Mouse (Mus musculus) megakaryocyte, adult 5-6 weeks (primary cell): ENCODE results near the gene Slc5a9. TPM values are rescaled to one million over a fixed set of nuclear protein-coding genes. Genes with fewer than 3 reads are reported as not detected.
A peak's percentile ranks its signal among the peaks of the same experiment; 100 is the strongest.
"Not testable (repeated sequence)": the region's sequence is repeated elsewhere in the genome, so short reads cannot be mapped to it uniquely, and the experiment has no call there.

ENCODE experiments used
- ATAC-seq: 2 replicates; pipeline ENCODE4 v1.8.0; 2016; ENCODE audit warnings: mild to moderate bottlenecking, inconsistent platforms; ENCODE audit not compliant: poor library complexity, severe bottlenecking
- total RNA-seq, 2 experiments: library from RNA; stranded (forward) in 1 of 2; stranded (reverse) in 1 of 2; fragments of 153-499, 151-499 nt in 1 of 2; fragments of 221-1000, 200-1000 nt in 1 of 2; gene quantifications; 2 replicates each; pipeline versions ENCODE4 v1.2.3 to v1.2.4; 2015 to 2017

Gene Slc5a9
- total RNA-seq (2015) (not detected in 2 replicates), total RNA-seq (2017) (not detected in 2 replicates)

DNA sequence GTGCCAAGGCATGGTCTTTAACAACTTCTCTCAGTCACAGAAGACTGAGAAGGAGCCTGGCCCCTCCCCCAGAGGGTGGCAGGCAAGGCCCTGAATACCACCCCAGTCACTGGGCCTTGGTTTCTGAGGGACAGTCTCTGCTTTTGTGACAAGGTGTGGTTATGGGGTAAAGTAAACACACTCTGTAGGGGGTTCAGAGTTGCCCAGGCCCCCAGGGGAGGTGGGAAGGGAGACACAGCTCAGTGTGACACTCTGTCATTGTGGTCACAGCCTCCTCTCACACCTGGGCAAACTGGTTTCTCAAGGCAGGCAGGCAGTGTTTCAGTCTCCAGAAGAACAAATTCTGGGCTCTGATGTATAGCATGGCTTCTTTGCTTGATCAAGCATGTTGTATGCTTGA is at the start of gene Slc5a9:
Gene Slc5a9 (minus strand): TSS at position 144 of the 400 bp plus-strand sequence.
- no peak for ATAC-seq

DNA sequence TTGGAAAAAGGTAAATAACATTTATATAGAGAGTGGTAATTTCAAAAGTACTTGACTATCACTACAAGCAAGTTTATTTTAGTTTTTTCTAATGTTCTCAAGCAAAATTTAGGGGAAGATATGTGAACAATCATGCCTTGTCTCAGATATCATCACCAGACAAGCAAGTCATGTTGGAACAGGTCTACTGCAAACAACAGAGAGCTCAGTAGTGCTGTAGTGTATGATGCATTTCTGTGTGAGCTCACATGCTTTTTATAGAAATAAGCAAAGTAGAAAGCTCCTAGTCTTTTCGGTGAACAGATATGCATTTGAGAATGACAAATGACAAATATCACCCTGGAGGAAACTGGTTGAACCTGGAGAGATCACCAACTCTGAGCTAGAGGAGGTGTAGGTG is 16.4 kb upstream of the Slc5a9 start, which contains the start of gene Skint8:
Gene Skint8 (plus strand): TSS at position 301 of the 400 bp plus-strand sequence.
- ATAC-seq, result no peak

GRCm38 (mm10) chr4:111907926-111908325 is 5.2 kb upstream of the Slc5a9 start:
- ATAC-seq, result peak; percentile 79

GRCm38 (mm10) chr4:111901473-111901872 is 1.2 kb downstream of the Slc5a9 start:
- ATAC-seq, result no peak

GRCm38 (mm10) chr4:111900491-111900890 is 2.2 kb downstream of the Slc5a9 start:
- not testable (repeated sequence) for ATAC-seq

DNA sequence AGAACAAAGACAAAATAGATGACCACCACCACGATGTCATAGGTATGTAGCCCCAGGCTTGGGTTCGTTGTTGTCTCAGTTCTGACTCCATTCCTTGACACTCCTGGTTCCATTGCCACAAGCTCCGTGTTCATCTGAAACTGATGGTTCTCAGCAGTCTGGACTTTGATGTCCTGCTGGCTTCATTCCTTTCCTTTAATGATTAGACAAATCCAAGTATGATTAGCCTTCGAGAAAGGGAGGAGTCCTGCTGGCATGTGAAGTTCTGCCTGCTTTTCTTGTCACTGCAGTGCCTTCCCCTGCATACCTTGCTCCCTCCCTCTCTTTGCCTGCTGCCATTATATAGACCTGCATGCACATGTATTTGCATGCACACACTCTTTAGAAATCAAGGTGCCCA is 4.2 kb downstream of the Slc5a9 start:
- ATAC-seq, result no peak

- ATAC-seq, result no peak
Observed at GRCm38 (mm10) chr4:111897755-111898154, 5.0 kb downstream of the Slc5a9 start.

DNA sequence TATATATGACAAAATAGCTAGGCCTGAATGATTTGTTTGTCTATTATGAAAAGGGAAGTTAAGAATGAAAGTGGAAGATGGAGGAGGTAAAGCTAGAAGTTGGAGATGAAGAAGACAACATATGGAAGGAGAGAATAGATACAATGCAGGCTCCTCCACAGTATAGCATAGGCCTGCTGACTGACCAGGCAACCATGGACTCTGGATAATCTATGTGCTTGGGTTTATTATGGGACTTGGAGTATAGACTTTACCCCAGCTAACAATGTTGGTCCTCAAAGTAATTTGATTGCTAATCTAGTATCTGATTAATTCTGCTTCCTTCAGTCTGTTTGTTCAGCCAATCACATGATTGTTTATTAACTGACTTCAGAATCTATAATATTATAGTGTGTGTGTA is 10.6 kb downstream of the Slc5a9 start:
- ATAC-seq, result no peak

DNA sequence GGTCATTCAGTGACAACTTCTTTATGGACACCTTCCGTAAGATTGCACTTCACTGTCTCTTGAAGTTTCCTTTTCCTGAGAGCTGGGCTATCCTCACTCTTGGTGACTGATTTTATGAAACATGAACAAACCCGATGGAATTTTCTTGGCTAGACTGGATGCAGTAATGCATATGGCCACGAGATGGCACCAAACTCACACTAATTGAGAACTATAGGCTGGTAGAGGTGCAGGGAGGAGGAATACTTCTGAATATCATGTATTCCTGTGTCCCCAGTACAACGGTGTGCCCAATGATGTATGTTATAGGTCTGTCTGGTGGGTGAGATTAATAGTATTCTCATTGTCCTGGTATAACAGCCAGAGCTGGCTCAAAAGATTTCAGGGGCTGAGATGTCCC is 16.1 kb downstream of the Slc5a9 start:
- peak; percentile 73 for ATAC-seq

DNA sequence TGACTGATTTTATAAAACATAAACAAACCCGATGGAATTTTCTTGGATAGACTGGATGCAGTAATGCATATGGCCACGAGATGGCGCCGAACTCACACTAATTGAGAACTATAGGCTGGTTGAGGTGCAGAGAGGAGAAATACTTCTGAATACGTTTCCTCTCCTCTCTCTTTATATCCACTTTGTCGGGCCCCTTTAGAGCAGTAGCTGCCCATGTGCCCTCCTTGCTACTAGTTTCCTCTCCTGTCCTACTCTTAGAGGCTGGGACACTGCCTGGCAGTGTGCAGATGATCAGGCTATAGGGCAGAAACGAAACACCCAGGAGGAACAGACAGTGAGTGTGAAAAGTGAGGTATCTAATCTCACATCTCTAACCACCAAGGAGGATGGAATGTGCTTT is 16.7 kb downstream of the Slc5a9 start:
- peak; percentile 74 for ATAC-seq

DNA sequence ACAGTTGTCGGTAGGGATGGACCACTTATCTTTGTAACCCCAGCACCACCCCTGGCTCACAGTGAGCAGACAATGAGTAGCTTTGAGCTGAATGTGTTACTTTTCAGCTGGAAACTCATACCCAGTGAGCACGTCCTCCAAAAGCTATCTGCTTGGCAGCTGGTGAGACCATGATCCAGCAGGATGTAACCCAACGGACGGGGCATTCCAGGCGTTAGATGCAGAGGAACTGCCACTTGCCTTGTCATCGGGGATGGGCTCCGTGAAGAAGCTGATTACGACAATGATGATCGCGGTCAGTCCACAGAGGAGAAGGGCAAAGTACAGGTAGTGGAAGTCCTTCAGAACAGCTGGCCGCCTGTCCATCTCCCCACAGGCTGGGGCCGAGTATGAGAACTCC is 19.2 kb downstream of the Slc5a9 start:
- no peak for ATAC-seq

DNA sequence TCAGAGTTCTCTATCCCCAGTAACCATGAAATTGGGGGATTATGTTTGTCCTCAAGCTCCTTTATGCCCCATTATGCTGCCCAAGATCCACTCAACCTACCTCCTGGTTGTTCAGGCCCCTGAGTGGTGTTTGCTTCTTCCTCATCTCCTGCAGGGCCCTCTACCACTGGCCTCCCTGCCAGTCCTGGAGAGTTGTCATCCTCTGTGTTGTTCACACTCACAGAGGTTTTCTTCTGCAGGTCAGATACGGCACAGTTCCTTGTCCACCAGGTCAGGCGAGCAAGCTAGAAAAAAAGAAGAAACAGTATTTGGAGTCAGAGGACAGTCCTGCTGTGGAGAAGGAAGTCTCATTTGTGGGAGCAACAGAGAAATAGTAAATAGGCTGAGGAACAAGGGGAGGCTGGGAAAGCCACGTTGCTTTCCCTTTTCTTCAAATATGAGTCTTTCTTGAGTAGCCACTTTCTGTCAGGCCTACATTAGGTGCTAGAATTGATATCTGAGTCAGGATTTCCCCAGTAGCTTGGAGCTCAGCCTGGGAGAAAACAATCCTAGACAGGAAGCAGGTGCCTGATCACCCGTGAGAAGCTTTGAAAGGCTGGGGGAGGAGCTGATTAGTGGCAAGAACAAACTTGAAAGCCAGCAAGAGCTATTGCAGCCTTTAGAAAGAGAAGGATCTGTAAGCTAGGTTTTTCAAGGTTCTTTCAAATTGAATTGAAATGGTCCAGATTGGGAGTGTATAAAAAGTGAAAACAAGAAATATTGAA is 22.4 kb downstream of the Slc5a9 start:
- ATAC-seq, result no peak

DNA sequence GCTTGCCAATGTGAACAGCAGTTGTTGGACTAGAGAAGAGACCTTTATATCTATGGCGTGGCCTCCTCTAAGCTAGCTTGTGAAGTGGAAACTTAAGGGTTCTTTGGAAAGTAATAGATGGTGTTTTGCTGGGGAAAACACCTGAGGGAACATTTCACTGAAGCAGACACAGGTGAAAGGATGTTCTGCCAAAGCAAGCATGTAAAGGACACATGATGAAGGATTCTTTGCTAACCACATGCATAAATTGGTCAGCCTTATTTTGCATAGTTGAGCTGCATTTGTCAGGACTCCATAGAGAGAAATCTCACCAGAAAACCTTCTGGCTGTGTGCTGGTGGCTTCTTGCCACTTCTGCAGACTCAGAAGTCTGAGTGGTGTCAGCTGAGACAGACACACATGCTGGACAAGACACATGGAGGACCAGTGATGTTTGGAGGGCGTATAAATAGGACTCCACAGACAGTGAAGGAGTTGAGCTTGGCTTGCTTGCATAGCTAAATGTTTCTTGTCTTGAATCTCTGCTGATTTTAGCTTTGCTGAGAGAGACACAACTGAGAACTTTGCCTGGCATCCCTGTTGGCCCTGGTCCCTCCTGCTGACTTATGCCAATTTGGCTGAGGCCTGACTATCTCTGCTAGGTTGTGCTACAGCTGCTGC is 34.8 kb downstream of the Slc5a9 start:
- ATAC-seq, result no peak

GRCm38 (mm10) chr4:111866701-111867100 is 36.0 kb downstream of the Slc5a9 start:
- no peak for ATAC-seq

- no peak for ATAC-seq
Observed at GRCm38 (mm10) chr4:111852626-111853025, 50.1 kb downstream of the Slc5a9 start.

DNA sequence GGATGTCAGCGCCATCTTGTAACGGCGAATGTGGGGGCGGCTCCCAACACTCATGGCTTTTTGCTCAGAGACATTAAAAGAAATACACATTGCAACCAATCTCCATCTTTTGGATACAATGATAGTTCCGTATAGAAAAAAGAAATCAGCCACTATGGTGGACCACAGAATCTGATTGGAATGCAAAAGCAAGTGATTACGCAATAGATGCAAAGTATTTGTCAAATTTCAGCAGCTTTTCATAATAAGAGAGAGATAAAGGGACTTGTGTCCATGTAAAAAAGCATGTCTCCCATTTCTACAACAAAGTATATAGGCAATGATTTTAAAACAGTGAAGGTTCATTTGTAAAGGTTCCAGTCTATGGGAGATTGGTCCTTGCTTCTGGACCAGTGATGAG is 63.8 kb downstream of the Slc5a9 start:
- no peak for ATAC-seq

Other genes with a start within 250 kb of the Slc5a9 start
- gene Spata6, start 182.9 kb downstream of the Slc5a9 start, total RNA-seq (2015), result 33.0 and 39.1 TPM in 2 replicates
- gene Spata6, start 182.9 kb downstream of the Slc5a9 start, total RNA-seq (2017), result 27.4 and 30.8 TPM in 2 replicates
- gene Skint8, start 16.5 kb upstream of the Slc5a9 start, total RNA-seq (2015), result not detected in 2 replicates
- not detected in 2 replicates for gene Skint8, start 16.5 kb upstream of the Slc5a9 start, total RNA-seq (2017)
- gene Skint7, start 70.0 kb upstream of the Slc5a9 start, total RNA-seq (2015), result not detected in 2 replicates
- gene Skint7, start 70.0 kb upstream of the Slc5a9 start, total RNA-seq (2017), result not detected in 2 replicates
- gene Skint1, start 103.4 kb upstream of the Slc5a9 start, total RNA-seq (2015), result not detected in 2 replicates
- gene Skint1, start 103.4 kb upstream of the Slc5a9 start, total RNA-seq (2017), result not detected in 2 replicates
- not detected in 2 replicates for gene Skint4, start 169.1 kb upstream of the Slc5a9 start, total RNA-seq (2015)
- not detected in 2 replicates for gene Skint4, start 169.1 kb upstream of the Slc5a9 start, total RNA-seq (2017)